Mouse (Mus musculus): ENCODE results near the gene G3bp1. TPM values are rescaled to one million over a fixed set of nuclear protein-coding genes. Genes with fewer than 3 reads are reported as not detected.

The G3bp1 gene
- polyA plus RNA-seq, 1 experiment from 2014 or later: 109 TPM

DNA sequence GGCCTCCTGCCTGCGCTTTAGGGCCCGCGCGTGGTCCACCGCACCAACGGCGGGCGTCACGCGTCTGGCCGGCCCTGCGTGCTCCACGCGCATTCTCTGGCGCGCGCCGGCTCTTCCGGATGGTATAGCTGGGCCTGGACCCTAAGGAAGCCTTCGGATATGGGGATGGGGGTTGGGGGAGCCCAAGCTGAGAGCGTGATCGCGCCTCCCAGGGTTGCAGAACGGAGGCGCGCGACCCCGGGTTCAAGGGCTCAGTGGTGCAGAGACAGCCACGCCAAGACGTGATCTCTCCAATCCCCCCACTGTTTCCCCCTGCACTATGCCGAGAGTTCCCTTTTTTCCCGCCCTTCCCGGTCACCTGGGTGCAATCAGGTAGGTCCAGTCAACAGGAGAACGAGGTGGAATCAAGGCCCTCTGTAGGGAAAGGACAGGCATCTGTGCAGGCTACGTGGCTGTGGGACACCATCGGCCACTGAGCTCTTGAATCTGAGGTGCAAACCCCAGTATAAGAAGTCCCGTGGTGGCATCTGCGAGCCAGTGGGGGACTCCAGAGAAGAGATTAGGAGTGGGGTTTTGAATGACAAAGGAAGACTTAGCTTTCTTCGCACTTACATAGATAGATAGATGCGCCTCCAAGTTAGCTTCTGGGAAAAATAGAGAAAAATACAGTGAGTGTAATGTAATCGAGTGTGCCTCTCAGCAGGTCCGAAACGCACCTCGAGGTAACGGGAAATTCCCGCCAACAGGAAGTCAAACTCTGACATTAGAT lies 622 bp downstream of the G3bp1 start:
- H3K27me3 ChIP-seq (ENCODE audit: insufficient read depth, low read length): no peaks in the 10 kb centered on the region
- H3K9me3 ChIP-seq (replicated peaks; ENCODE audit: low read length): no peaks in the 10 kb centered on the region
- peak overlapping the region; percentile 99 for H3K4me3 ChIP-seq (replicated peaks; ENCODE audit: low read depth, low read length)
- H3K4me1 ChIP-seq (replicated peaks; ENCODE audit: insufficient read depth, low read length): peaks cover 11% of the 10 kb centered on the region; the same call in 1 of the 2 replicates
- ATAC-seq (replicated peaks; ENCODE audit: low FRiP score, low read depth) (peak; percentile 18), DNase-seq (ENCODE audit: low spot score) (peak; percentile 34)
- under 1% methylated on average over 46 of the region's 46 CpGs for WGBS
- peak overlapping the region; percentile 89 for H3K27ac ChIP-seq
- peak overlapping the region; percentile 99 for H3K9ac ChIP-seq (ENCODE audit: low read depth, low read length)
- TF ChIP-seq CTCF (IDR thresholded peaks at IDR 0.05; ENCODE audit: low read depth): no peak
- H3K4me2 ChIP-seq (ENCODE audit: low read length): peak overlapping the region; percentile 93
- no peaks in the 10 kb centered on the region for H3K36me3 ChIP-seq (ENCODE audit: insufficient read depth, low read length)

DNA sequence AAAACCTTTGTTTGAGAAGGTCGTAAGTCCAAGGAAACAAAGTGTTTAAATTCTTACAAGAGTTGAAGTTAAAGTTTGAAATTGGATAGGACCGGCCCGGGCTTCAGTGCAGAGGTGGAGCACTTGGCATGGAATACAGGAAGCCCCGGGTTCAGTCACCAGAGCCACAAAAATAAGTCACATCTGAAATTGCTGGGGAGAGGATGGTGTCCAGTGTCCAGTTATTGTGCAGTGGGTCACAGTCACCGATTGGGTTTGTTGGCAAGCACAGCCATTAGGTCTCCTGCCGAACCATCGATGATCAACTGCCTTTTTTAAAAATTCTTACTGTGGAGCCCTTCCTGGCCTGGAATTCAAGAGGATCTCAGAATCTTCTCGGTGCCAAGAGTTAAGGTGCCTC lies 1.3 kb downstream of the G3bp1 start:
- no peak for ATAC-seq (replicated peaks; ENCODE audit: low FRiP score, low read depth)
- no peak for TF ChIP-seq CTCF (IDR thresholded peaks at IDR 0.05; ENCODE audit: low read depth)
- Histone ChIP-seq H3K36me3 (ENCODE audit: insufficient read depth, low read length) (no peaks in the 10 kb centered on the region), H3K27me3 (ENCODE audit: insufficient read depth, low read length) (no peaks in the 10 kb centered on the region), H3K9ac (ENCODE audit: low read depth, low read length) (peak overlapping the region; percentile 99), H3K9me3 (replicated peaks; ENCODE audit: low read length) (no peaks in the 10 kb centered on the region), H3K27ac (peak overlapping the region; percentile 89; the same call in 1 of the 2 replicates), H3K4me3 (replicated peaks; ENCODE audit: low read depth, low read length) (peak overlapping the region; percentile 99), H3K4me1 (replicated peaks; ENCODE audit: insufficient read depth, low read length) (peaks cover 11% of the 10 kb centered on the region; the same call in 1 of the 2 replicates), H3K4me2 (ENCODE audit: low read length) (peak overlapping the region; percentile 93)
- 12% methylated on average over 8 of the region's 8 CpGs for WGBS
- peak; percentile 46 for DNase-seq (ENCODE audit: low spot score)

DNA sequence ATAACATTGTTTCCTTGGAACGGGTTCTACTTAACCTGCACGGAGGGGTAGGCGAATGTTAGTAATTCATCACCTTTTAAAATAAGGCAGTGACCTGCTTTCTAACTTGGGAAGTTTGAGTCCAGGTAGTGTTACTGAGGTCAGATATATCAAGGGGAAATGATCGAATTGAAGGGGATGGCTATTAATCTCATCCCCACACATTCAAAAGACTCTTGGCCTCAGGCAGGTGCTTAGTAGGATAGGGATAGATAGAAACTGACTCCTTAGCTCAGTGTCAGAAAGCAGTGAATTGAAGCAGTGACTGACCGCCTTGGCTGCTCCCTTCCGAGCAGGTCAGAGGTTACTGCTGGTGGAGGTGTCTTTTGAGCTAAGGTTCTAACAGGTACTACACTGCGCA lies 2.0 kb downstream of the G3bp1 start:
- no peaks in the 10 kb centered on the region for H3K9me3 ChIP-seq (replicated peaks; ENCODE audit: low read length)
- peak overlapping the region; percentile 99; the same call in 1 of the 2 replicates for H3K9ac ChIP-seq (ENCODE audit: low read depth, low read length)
- WGBS: 64% methylated on average over 7 of the region's 7 CpGs
- H3K27me3 ChIP-seq (ENCODE audit: insufficient read depth, low read length): no peaks in the 10 kb centered on the region
- no peaks in the 10 kb centered on the region for H3K36me3 ChIP-seq (ENCODE audit: insufficient read depth, low read length)
- peak overlapping the region; percentile 93 for H3K4me2 ChIP-seq (ENCODE audit: low read length)
- H3K4me1 ChIP-seq (replicated peaks; ENCODE audit: insufficient read depth, low read length): peaks cover 11% of the 10 kb centered on the region; the same call in 1 of the 2 replicates
- no peak for DNase-seq (ENCODE audit: low spot score)
- peak overlapping the region; percentile 99 for H3K4me3 ChIP-seq (replicated peaks; ENCODE audit: low read depth, low read length)
- no peak overlapping the region for H3K27ac ChIP-seq
- no peak for ATAC-seq (replicated peaks; ENCODE audit: low FRiP score, low read depth)
- no peak for TF ChIP-seq CTCF (IDR thresholded peaks at IDR 0.05; ENCODE audit: low read depth)

DNA sequence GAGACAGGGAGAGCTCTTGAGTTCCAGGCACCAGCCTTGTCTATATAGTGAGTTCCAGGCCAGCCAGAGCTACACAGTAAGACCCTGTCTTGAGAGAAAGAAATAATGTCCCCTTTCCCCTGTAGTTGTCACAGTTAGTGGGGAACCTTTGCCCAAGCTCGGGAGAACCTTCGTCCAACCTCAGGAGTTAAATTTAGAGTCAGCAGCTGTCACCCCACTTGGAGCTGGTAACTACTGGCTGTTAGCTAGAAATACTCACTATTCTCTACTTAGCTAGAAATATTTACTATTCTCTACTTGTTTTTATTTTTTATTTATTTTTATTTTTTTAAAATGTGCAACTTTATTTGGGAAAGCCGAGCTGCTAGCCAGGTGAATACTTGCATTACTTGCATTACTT lies 3.7 kb downstream of the G3bp1 start:
- TF ChIP-seq CTCF (IDR thresholded peaks at IDR 0.05; ENCODE audit: low read depth): no peak
- Histone ChIP-seq H3K27me3 (ENCODE audit: insufficient read depth, low read length) (no peaks in the 10 kb centered on the region), H3K4me3 (replicated peaks; ENCODE audit: low read depth, low read length) (no peak overlapping the region), H3K27ac (no peak overlapping the region), H3K36me3 (ENCODE audit: insufficient read depth, low read length) (no peaks in the 10 kb centered on the region), H3K4me1 (replicated peaks; ENCODE audit: insufficient read depth, low read length) (peaks cover 11% of the 10 kb centered on the region; the same call in 1 of the 2 replicates), H3K4me2 (ENCODE audit: low read length) (no peak overlapping the region), H3K9me3 (replicated peaks; ENCODE audit: low read length) (no peaks in the 10 kb centered on the region), H3K9ac (ENCODE audit: low read depth, low read length) (no peak overlapping the region)
- WGBS: 63% methylated on average over 3 of the region's 3 CpGs
- ATAC-seq (replicated peaks; ENCODE audit: low FRiP score, low read depth) (no peak), DNase-seq (ENCODE audit: low spot score) (no peak)

DNA sequence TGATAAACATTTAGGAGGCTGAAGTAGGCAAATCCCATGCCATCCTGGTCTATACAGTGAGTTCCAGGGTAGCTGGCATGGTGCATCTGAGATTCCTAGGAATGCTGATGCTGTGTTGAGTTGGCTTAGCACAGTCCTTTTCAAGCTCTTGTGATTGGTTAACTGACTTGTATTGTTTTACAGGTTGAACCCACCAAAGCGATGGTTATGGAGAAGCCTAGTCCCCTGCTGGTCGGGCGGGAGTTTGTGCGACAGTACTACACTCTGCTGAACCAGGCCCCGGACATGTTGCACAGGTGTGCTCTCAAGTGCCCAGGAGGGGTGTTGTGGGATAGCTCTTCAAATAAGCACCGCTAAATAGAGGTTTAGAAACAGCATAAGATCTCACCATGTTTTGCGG lies 16.0 kb downstream of the G3bp1 start:
- no peaks in the 10 kb centered on the region for H3K27me3 ChIP-seq (ENCODE audit: insufficient read depth, low read length)
- ATAC-seq (replicated peaks; ENCODE audit: low FRiP score, low read depth): no peak
- 97% methylated on average over 7 of the region's 7 CpGs for WGBS
- H3K27ac ChIP-seq: no peak overlapping the region
- TF ChIP-seq CTCF (IDR thresholded peaks at IDR 0.05; ENCODE audit: low read depth): no peak
- H3K4me3 ChIP-seq (replicated peaks; ENCODE audit: low read depth, low read length): no peak overlapping the region
- DNase-seq (ENCODE audit: low spot score): no peak
- H3K9me3 ChIP-seq (replicated peaks; ENCODE audit: low read length): no peaks in the 10 kb centered on the region
- no peak overlapping the region for H3K4me2 ChIP-seq (ENCODE audit: low read length)
- H3K4me1 ChIP-seq (replicated peaks; ENCODE audit: insufficient read depth, low read length): no peaks in the 10 kb centered on the region
- peaks cover 31% of the 10 kb centered on the region for H3K36me3 ChIP-seq (ENCODE audit: insufficient read depth, low read length)
- H3K9ac ChIP-seq (ENCODE audit: low read depth, low read length): no peak overlapping the region

DNA sequence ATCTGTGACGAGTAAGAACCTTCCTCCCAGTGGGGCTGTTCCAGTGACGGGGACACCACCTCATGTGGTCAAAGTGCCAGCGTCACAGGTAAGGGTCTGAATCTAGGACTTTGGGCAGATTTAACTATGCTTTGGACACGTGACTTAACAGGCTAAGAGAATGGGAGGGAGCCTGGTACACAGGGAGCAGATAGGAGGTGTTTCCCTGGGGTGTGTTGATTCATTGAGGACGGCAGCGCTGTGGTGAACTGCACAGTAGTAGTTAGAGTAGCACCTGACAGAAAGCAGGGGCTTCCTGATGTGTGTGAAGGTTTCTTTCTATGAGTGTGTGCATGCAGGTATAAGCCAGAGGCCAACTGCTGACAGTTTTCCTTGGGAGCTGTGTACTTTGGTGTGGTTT lies 26.7 kb downstream of the G3bp1 start:
- no peaks in the 10 kb centered on the region for H3K4me1 ChIP-seq (replicated peaks; ENCODE audit: insufficient read depth, low read length)
- no peak overlapping the region for H3K4me3 ChIP-seq (replicated peaks; ENCODE audit: low read depth, low read length)
- H3K36me3 ChIP-seq (ENCODE audit: insufficient read depth, low read length): peaks cover 69% of the 10 kb centered on the region
- no peaks in the 10 kb centered on the region for H3K9me3 ChIP-seq (replicated peaks; ENCODE audit: low read length)
- H3K27me3 ChIP-seq (ENCODE audit: insufficient read depth, low read length): no peaks in the 10 kb centered on the region
- no peak for DNase-seq (ENCODE audit: low spot score)
- no peak overlapping the region for H3K4me2 ChIP-seq (ENCODE audit: low read length)
- WGBS: 90% methylated on average over 6 of the region's 6 CpGs
- no peak overlapping the region for H3K9ac ChIP-seq (ENCODE audit: low read depth, low read length)
- TF ChIP-seq CTCF (IDR thresholded peaks at IDR 0.05; ENCODE audit: low read depth): no peak
- no peak overlapping the region for H3K27ac ChIP-seq
- no peak for ATAC-seq (replicated peaks; ENCODE audit: low FRiP score, low read depth)
